Mouse (Mus musculus) midbrain, postnatal 0 days (tissue): Measurements from ENCODE around the gene Acad11. TPM values are rescaled to one million over a fixed set of nuclear protein-coding genes. Genes with fewer than 3 reads are reported as not detected.

Source experiments
- ATAC-seq: fragments of 200-750 bp; cut with Nextera tagmentation; 2 replicates; pipeline ENCODE4 v1.8.0; 2017; ENCODE audit warnings: moderate number of reproducible peaks, mild to moderate bottlenecking, moderate TSS enrichment, moderate library complexity; ENCODE audit not compliant: low FRiP score
- DNase-seq: peaks from one replicate; pipeline ENCODE4 v3.0.0-alpha.2; 2015; ENCODE audit warnings: low spot score
- H3K27ac ChIP-seq: fragments of 300-500 bp; sonication (generic); 2 replicates; pipeline ENCODE4 v1.5.1; 2014; ENCODE audit warnings: low read depth, mild to moderate bottlenecking, low read length, mixed read lengths
- H3K27me3 ChIP-seq: fragments of 300-500 bp; sonication (generic); 2 replicates; pipeline ENCODE4 v1.6.1; 2014; ENCODE audit warnings: low read length, control low read depth, mixed read lengths; ENCODE audit not compliant: insufficient read depth
- H3K36me3 ChIP-seq: fragments of 300-500 bp; sonication (generic); 2 replicates; pipeline ENCODE4 v1.6.1; 2014; ENCODE audit warnings: low read length, control low read depth, mixed read lengths; ENCODE audit not compliant: insufficient read depth
- H3K4me1 ChIP-seq: fragments of 300-500 bp; sonication (generic); 2 replicates; pipeline ENCODE4 v1.6.1; 2014; ENCODE audit warnings: mild to moderate bottlenecking, control low read depth, antibody characterized with exemption, low read length, mixed read lengths; ENCODE audit not compliant: insufficient read depth
- H3K4me2 ChIP-seq: fragments of 300-500 bp; sonication (generic); 2 replicates; pipeline ENCODE4 v1.6.1; 2014; ENCODE audit warnings: low read depth, mild to moderate bottlenecking, low read length, mixed read lengths; ENCODE audit not compliant: poor library complexity, severe bottlenecking
- H3K4me3 ChIP-seq: fragments of 300-500 bp; sonication (generic); 2 replicates; pipeline ENCODE4 v1.5.1; 2014; ENCODE audit warnings: low read depth, mild to moderate bottlenecking, low read length, moderate library complexity
- H3K9ac ChIP-seq: fragments of 300-500 bp; sonication (generic); replicated peaks from 2 replicates; pipeline ENCODE4 v1.6.1; 2014; ENCODE audit warnings: mild to moderate bottlenecking, low read length, moderate library complexity, mixed read lengths; ENCODE audit not compliant: poor library complexity, severe bottlenecking
- H3K9me3 ChIP-seq: fragments of 300-500 bp; sonication (generic); 2 replicates; pipeline ENCODE4 v1.6.1; 2016; ENCODE audit warnings: low read length, control low read depth
- CTCF ChIP-seq: IDR thresholded peaks from 2 replicates; pipeline ENCODE4 v1.5.1; 2016; ENCODE audit warnings: antibody characterized with exemption, mild to moderate bottlenecking
- WGBS: fragments of 180-500 bp; shearing (Covaris S2); extraction: QIAGEN DNeasy Blood & Tissue Kit; methylation state at CpG from one replicate; pipeline ENCODE4 v1.1.7; 2014; 5-methylcytosine and 5-hydroxymethylcytosine counted together
- polyA plus RNA-seq: library from polyadenylated mRNA; unstranded; fragments of >200 nt; fragmentation: Nextera tagmentation; extraction: Ambion mirVana; gene quantifications from 2 replicates; pipeline ENCODE4 v1.2.1, GENCODE M21; 2015
- total RNA-seq: library from RNA; depleted of rRNA; stranded (reverse); fragments of >200 nt; gene quantifications from 2 replicates; pipeline ENCODE4 v1.2.3, GENCODE M21; 2014

Acad11 gene
- total and polyA plus RNA-seq, 2 experiments from 2014 or later = 6.3 to 12.1 TPM

DNA sequence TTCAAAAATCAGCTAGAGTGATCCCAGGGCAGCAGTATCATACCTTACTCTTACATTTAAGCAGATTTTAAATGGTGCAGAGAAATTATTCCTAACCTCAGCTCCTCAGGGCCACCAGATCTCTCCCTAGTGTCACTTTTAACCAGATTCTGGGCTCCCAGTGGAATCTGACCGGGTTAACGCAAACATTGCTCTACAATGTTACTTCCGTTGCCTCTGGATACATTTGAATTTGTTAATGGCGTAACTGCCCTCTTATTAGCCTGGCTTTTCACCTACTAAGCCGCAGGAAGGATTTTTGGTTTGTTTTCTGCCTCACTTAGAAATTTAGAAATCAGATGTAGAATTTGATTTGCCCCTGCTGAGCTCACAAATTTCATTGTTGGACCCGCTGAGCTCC is 28.5 kb upstream of the Acad11 start:
- ATAC-seq = no peak
- no peak for DNase-seq
- H3K27ac ChIP-seq = no peak overlapping the region
- TF ChIP-seq CTCF = no peak
- WGBS = 72% methylated on average over 6 of the region's 6 CpGs
- H3K27me3 ChIP-seq = no peaks in the 10 kb centered on the region
- peaks cover 24% of the 10 kb centered on the region; the same call in 1 of the 2 replicates for H3K36me3 ChIP-seq
- no peaks in the 10 kb centered on the region for H3K4me1 ChIP-seq
- no peak overlapping the region for H3K4me2 ChIP-seq
- H3K9me3 ChIP-seq = no peaks in the 10 kb centered on the region
- H3K9ac ChIP-seq = no peak overlapping the region
- H3K4me3 ChIP-seq = no peak overlapping the region

DNA sequence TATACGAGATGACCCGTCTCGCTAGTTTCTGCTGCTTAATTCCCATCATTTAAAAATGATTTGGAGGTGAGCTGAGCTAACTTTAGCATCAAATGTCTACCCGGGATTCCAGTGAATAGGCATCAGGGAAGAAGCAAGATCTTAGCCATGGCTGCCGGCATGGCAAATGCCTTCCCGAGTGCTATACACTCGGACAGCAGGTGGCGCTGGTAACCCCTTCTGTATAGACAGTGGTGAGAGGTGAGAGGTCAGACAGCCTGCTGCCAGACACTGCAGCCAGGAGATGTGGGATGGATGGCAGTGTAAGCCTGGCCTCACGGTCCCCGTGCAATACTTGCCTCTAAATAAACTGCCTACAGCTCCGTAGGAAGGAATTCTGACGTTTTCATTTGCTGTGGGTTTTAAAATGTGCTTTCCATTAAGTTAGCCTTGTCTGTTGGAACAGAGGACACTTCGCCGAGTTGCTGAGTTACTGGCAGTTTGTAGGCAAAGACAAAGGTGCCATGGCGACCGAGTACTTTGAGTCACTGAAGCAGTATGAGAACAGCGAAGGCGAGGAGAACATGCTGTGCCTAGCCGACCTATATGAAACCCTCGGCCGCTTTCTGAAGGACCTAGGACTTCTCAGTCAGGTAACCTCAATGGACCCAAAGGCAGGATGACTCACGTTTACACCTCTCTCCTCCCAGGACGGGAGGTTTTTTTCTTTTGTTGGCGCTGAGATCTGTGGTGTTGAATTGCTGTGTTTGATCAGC is 27.7 kb upstream of the Acad11 start:
- Histone ChIP-seq H3K9me3 (no peaks in the 10 kb centered on the region), H3K4me2 (no peak overlapping the region), H3K27ac (no peak overlapping the region), H3K36me3 (peaks cover 24% of the 10 kb centered on the region; the same call in 1 of the 2 replicates), H3K4me1 (no peaks in the 10 kb centered on the region), H3K27me3 (no peaks in the 10 kb centered on the region), H3K9ac (no peak overlapping the region), H3K4me3 (no peak overlapping the region)
- ATAC-seq (no peak), DNase-seq (peak; percentile 80)
- peak; percentile 82 for TF ChIP-seq CTCF
- 47% methylated on average over 24 of the region's 24 CpGs for WGBS

DNA sequence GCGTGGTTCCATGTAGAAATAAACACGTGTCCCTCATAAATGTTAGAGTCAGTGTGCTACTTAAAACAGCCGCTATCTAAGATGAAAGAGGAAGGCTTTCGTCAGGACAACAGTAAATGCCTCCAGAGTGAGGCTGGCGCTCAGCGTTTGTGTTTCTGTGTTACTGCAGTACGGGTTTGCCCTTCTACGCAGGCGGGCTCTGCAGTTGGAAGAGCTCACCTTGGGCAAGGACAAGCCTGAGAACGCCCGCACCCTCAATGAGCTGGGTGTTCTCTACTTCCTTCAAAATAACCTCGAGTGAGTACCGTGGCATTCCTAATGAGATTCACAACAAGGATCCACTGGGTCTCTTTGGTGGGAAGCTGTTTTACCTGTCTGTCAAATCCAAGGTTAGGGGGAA is 24.9 kb upstream of the Acad11 start:
- H3K27ac ChIP-seq = no peak overlapping the region
- H3K27me3 ChIP-seq = no peaks in the 10 kb centered on the region

DNA sequence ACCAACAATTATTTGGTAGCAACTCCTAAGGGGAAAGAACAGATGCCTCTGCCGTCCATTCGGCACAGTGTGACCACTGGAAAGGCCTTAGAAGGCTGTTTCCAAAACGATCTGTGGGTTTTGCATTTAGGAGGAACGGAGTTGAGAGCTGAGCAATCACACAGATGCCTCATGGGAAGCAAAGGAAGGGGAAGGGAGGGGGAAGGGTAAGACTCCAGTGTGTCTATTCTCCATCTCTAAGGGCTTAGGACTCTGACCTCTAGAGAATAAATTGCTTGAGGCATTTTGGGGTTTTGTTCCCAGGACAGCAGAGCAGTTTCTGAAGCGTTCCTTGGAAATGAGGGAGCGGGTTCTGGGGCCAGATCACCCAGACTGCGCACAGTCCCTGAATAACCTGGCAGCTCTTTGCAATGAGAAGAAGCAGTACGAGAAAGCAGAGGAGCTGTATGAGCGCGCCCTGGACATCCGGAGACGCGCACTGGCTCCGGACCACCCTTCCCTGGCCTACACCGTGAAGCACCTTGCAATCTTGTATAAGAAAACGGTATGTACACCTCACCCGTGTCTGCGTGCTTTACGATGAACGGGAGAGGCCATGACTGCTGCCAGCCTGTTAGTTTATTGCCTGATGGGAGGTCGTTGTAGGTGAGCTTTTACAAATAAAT is 24.0 kb upstream of the Acad11 start:
- WGBS = 91% methylated on average over 21 of the region's 21 CpGs
- no peak for TF ChIP-seq CTCF
- no peak overlapping the region for H3K9ac ChIP-seq
- no peak overlapping the region for H3K4me3 ChIP-seq
- H3K27me3 ChIP-seq = no peaks in the 10 kb centered on the region
- H3K27ac ChIP-seq = no peak overlapping the region
- no peaks in the 10 kb centered on the region for H3K9me3 ChIP-seq
- no peak overlapping the region for H3K4me2 ChIP-seq
- peaks cover 30% of the 10 kb centered on the region for H3K36me3 ChIP-seq
- ATAC-seq (no peak), DNase-seq (no peak)
- H3K4me1 ChIP-seq = no peaks in the 10 kb centered on the region

More for the DNA sequence above, 24.9 kb upstream of the Acad11 start:
- Histone ChIP-seq H3K9ac (no peak overlapping the region), H3K4me1 (no peaks in the 10 kb centered on the region), H3K36me3 (peaks cover 27% of the 10 kb centered on the region), H3K9me3 (no peaks in the 10 kb centered on the region), H3K4me2 (no peak overlapping the region), H3K4me3 (no peak overlapping the region)
- TF ChIP-seq CTCF = no peak
- DNase-seq (no peak), ATAC-seq (no peak)
- 89% methylated on average over 13 of the region's 13 CpGs for WGBS

DNA sequence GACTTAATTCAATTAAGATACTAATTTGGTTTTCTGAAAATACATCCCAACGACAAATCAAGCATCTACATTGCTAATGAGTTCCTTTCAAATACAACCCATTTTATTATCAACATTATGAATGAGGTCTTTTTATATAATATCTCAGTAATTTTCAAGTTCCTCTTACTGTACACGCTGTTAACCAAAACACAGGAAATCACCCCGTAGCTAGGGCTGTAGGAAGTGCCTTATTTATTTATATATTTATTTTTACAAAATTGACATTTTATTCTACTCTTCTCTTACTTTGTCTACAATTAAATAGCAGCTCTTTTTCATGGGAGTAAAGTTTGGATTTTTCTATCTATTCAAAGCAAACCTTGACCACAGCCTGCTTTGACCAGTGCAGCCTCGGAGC is 23.4 kb upstream of the Acad11 start:
- 91% methylated on average over 4 of the region's 4 CpGs for WGBS
- TF ChIP-seq CTCF = no peak
- ATAC-seq = no peak

DNA sequence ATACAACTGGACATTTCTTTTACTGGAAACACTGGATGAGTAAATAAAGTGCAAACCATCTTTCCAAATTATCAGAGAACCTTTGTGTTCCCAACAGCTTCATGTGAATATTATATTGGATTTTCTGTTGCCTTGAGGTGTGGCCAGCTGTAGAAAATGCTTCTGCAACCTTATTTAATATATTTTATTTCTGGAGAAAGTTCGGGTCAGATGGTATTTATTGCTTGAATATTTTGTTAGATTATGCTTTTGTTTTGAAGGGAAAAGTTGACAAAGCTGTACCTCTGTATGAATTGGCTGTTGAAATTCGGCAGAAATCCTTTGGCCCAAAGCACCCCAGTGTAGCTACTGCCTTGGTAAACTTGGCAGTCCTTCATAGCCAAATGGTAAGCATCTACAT is 22.8 kb upstream of the Acad11 start, which contains the start of gene Gm28305:
Gene Gm28305, plus strand, starts transcription at position 301 of the 400 bp plus-strand sequence.
- Histone ChIP-seq H3K9me3 (no peaks in the 10 kb centered on the region), H3K4me1 (no peaks in the 10 kb centered on the region), H3K9ac (no peak within 1 kb of the TSS; the same call in 1 of the 2 replicates), H3K27ac (no peak within 1 kb of the TSS), H3K36me3 (peaks cover 32% of the 10 kb centered on the region), H3K27me3 (no peaks in the 10 kb centered on the region), H3K4me3 (no peak within 1 kb of the TSS), H3K4me2 (no peak within 1 kb of the TSS)
- no peak for ATAC-seq
- 70% methylated on average over 2 of the region's 2 CpGs for WGBS
- TF ChIP-seq CTCF = no peak
- no peak for DNase-seq

More for the DNA sequence above, 23.4 kb upstream of the Acad11 start:
- H3K4me2 ChIP-seq = no peak overlapping the region
- no peaks in the 10 kb centered on the region for H3K4me1 ChIP-seq
- no peaks in the 10 kb centered on the region for H3K9me3 ChIP-seq
- H3K27ac ChIP-seq = no peak overlapping the region
- H3K36me3 ChIP-seq = peaks cover 29% of the 10 kb centered on the region
- H3K27me3 ChIP-seq = no peaks in the 10 kb centered on the region
- no peak overlapping the region for H3K4me3 ChIP-seq
- no peak overlapping the region; the same call in 1 of the 2 replicates for H3K9ac ChIP-seq
- DNase-seq = no peak
